Mouse (Mus musculus) cortical plate, adult 2 months (tissue): ENCODE data around the gene Clstn2.

Experiments
- CTCF ChIP-seq: fragments of 200-500 bp; IDR thresholded peaks from 2 replicates; pipeline ENCODE4 v1.5.1; 2011; ENCODE audit warnings: mild to moderate bottlenecking, control low read depth, low read length; ENCODE audit not compliant: insufficient read depth; ENCODE audit errors: extremely low read depth
- POLR2A ChIP-seq: fragments of 200-500 bp; IDR thresholded peaks from 2 replicates; pipeline ENCODE4 v1.6.1; 2011; ENCODE audit warnings: mild to moderate bottlenecking, low read length, control low read depth; ENCODE audit not compliant: insufficient read depth; ENCODE audit errors: extremely low read depth

DNA sequence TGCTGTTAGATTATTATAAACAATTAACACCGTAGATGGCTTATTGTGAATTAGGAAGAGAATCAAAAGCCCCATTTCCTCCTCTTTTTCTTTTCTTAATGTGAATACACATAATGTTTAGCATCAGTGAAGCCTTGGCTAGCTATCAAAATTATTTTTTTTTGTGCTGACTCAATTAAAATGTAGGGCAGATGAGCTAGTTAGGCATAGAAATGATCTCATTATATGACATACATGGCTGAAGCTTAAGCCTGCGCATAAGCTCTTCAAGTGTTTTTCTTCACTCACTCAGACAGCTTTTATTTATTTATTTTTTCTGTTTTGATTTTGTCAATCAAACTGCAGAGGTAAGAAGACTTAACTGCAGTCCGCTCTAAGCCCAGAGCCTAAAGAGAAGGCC lies 405.1 kb downstream of the Clstn2 start:
- TF ChIP-seq CTCF: no peak
- no peak for TF ChIP-seq POLR2A
